Mouse (Mus musculus) CH12.LX (cell line): ENCODE measurements around the gene Tmem178b. TPM values are rescaled to one million over a fixed set of nuclear protein-coding genes. Genes with fewer than 3 reads are reported as not detected.

Experiments
- DNase-seq: peaks from one replicate; pipeline ENCODE4 v3.0.0-alpha.2; 2013; ENCODE audit errors: extremely low read depth
- H3K27ac ChIP-seq: 2 replicates; pipeline ENCODE4 v1.5.1; 2012; ENCODE audit warnings: low read depth, mild to moderate bottlenecking, control low read depth, moderate library complexity; ENCODE audit not compliant: insufficient read depth
- H3K27me3 ChIP-seq: replicated peaks from 2 replicates; pipeline ENCODE3; 2012; ENCODE audit warnings: inconsistent platforms
- H3K36me3 ChIP-seq, 2 experiments: replicated peaks in 1 of 2; 2 replicates each; pipeline versions ENCODE3 to v1.6.1; 2012; ENCODE audit warnings: inconsistent platforms in 1 of 2, low read length in 1 of 2, mild to moderate bottlenecking in 1 of 2, mixed read lengths in 1 of 2, moderate library complexity in 1 of 2; ENCODE audit not compliant: control insufficient read depth in 1 of 2, insufficient read depth in 1 of 2
- H3K4me1 ChIP-seq, 2 experiments: 2 replicates each; pipeline ENCODE4 v1.6.1; 2012; ENCODE audit warnings: inconsistent platforms in 1 of 2, moderate library complexity in 1 of 2; ENCODE audit not compliant: insufficient read depth in 2 of 2, control insufficient read depth in 1 of 2
- H3K4me2 ChIP-seq: 2 replicates; pipeline ENCODE4 v1.6.1; 2012; ENCODE audit warnings: low read depth, mild to moderate bottlenecking, control low read depth; ENCODE audit not compliant: poor library complexity, insufficient read depth, severe bottlenecking
- H3K4me3 ChIP-seq, 3 experiments: fragments of 150-350 bp in 1 of 3; sonication (generic) in 1 of 3; replicated peaks in 1 of 3; 2 replicates each; pipeline versions ENCODE3 to v1.5.1; 2011 to 2012; ENCODE audit warnings: low read depth in 2 of 3, low read length in 2 of 3, mild to moderate bottlenecking in 2 of 3, moderate library complexity in 2 of 3, control low read depth in 1 of 3, improper control_type of control experiment in 1 of 3, inconsistent platforms in 1 of 3, mixed read lengths in 1 of 3; ENCODE audit not compliant: poor library complexity in 1 of 3
- H3K79me2 ChIP-seq: replicated peaks from 2 replicates; pipeline ENCODE4 v1.6.1; 2012; ENCODE audit warnings: mild to moderate bottlenecking, moderate library complexity; ENCODE audit not compliant: control insufficient read depth, poor library complexity, insufficient read depth, severe bottlenecking; ENCODE audit errors: extremely low read depth
- H3K9ac ChIP-seq: 2 replicates; pipeline ENCODE4 v1.6.1; 2012; ENCODE audit warnings: low read depth, mild to moderate bottlenecking, control low read depth, moderate library complexity; ENCODE audit not compliant: insufficient read depth
- H3K9me3 ChIP-seq: replicated peaks from 2 replicates; pipeline ENCODE3; 2012; ENCODE audit warnings: low read length, inconsistent platforms, mixed read lengths
- CTCF ChIP-seq, 2 experiments: IDR thresholded peaks in 1 of 2; conservative IDR thresholded peaks in 1 of 2; 2 replicates each; pipeline ENCODE4 v1.5.1; 2011 to 2012; ENCODE audit warnings: low read depth in 2 of 2, low read length in 2 of 2, improper control_type of control experiment in 1 of 2, inconsistent platforms in 1 of 2, mild to moderate bottlenecking in 1 of 2, moderate library complexity in 1 of 2
- E2F4 ChIP-seq: IDR thresholded peaks from 2 replicates; pipeline ENCODE4 v1.6.1; 2011; ENCODE audit warnings: low read depth, low read length, improper control_type of control experiment; ENCODE audit not compliant: insufficient replicate concordance
- EP300 ChIP-seq: IDR thresholded peaks from 2 replicates; pipeline ENCODE4 v1.6.1; 2011; ENCODE audit warnings: low read length, improper control_type of control experiment
- ETS1 ChIP-seq: conservative IDR thresholded peaks from 2 replicates; pipeline ENCODE4 v1.6.1; 2012; ENCODE audit warnings: low read depth, mild to moderate bottlenecking, inconsistent platforms, low read length, improper control_type of control experiment, moderate library complexity
- HCFC1 ChIP-seq: IDR thresholded peaks from 2 replicates; pipeline ENCODE4 v1.6.1; 2012; ENCODE audit warnings: low read depth, mild to moderate bottlenecking, inconsistent platforms, low read length, improper control_type of control experiment
- IRF4 ChIP-seq: IDR thresholded peaks from 2 replicates; pipeline ENCODE4 v1.6.1; 2014; ENCODE audit warnings: low read depth, mild to moderate bottlenecking, inconsistent platforms, low read length, improper control_type of control experiment
- JUN ChIP-seq: IDR thresholded peaks from 2 replicates; pipeline ENCODE4 v1.6.1; 2011; ENCODE audit warnings: low read depth, mild to moderate bottlenecking, low read length, improper control_type of control experiment, moderate library complexity; ENCODE audit not compliant: insufficient read depth
- KAT2A ChIP-seq: IDR thresholded peaks from 2 replicates; pipeline ENCODE4 v1.6.1; 2012; ENCODE audit warnings: low read length, improper control_type of control experiment, inconsistent platforms; ENCODE audit not compliant: insufficient replicate concordance
- MAZ ChIP-seq: IDR thresholded peaks from 2 replicates; pipeline ENCODE4 v1.6.1; 2012; ENCODE audit warnings: low read depth, mild to moderate bottlenecking, inconsistent platforms, low read length, improper control_type of control experiment, moderate library complexity
- MEF2A ChIP-seq: IDR thresholded peaks from 2 replicates; pipeline ENCODE4 v1.6.1; 2014; ENCODE audit warnings: low read depth, mild to moderate bottlenecking, inconsistent platforms, low read length, improper control_type of control experiment, borderline replicate concordance
- NRF1 ChIP-seq: IDR thresholded peaks from 2 replicates; pipeline ENCODE4 v1.6.1; 2014; ENCODE audit warnings: low read depth, mild to moderate bottlenecking, inconsistent platforms, low read length, improper control_type of control experiment, moderate library complexity
- PAX5 ChIP-seq: IDR thresholded peaks from 2 replicates; pipeline ENCODE4 v1.6.1; 2012; ENCODE audit warnings: low read length, inconsistent platforms, mixed read lengths
- POLR2A ChIP-seq: IDR thresholded peaks from 2 replicates; pipeline ENCODE4 v1.6.1; 2011; ENCODE audit warnings: low read depth, mild to moderate bottlenecking, improper control_type of control experiment, low read length
- POLR2AphosphoS2 ChIP-seq: IDR thresholded peaks from 2 replicates; pipeline ENCODE4 v1.6.1; 2011; ENCODE audit warnings: low read depth, low read length, improper control_type of control experiment
- SMC3 ChIP-seq: IDR thresholded peaks from 2 replicates; pipeline ENCODE4 v1.6.1; 2011; ENCODE audit warnings: low read depth, low read length, improper control_type of control experiment
- TBP ChIP-seq: conservative IDR thresholded peaks from 2 replicates; pipeline ENCODE4 v1.6.1; 2011; ENCODE audit warnings: low read depth, low read length, improper control_type of control experiment
- TCF12 ChIP-seq: IDR thresholded peaks from 2 replicates; pipeline ENCODE4 v1.6.1; 2014; ENCODE audit warnings: low read depth, mild to moderate bottlenecking, inconsistent platforms, low read length, improper control_type of control experiment
- USF1 ChIP-seq: IDR thresholded peaks from 2 replicates; pipeline ENCODE4 v1.6.1; 2014; ENCODE audit warnings: low read depth, mild to moderate bottlenecking, inconsistent platforms, low read length, improper control_type of control experiment
- USF2 ChIP-seq: conservative IDR thresholded peaks from 2 replicates; pipeline ENCODE4 v1.6.1; 2011; ENCODE audit warnings: low read depth, low read length, improper control_type of control experiment
- ZC3H11A ChIP-seq: IDR thresholded peaks from 2 replicates; pipeline ENCODE4 v1.6.1; 2012; ENCODE audit warnings: low read depth, mild to moderate bottlenecking, inconsistent platforms, low read length, improper control_type of control experiment
- ZKSCAN1 ChIP-seq: IDR thresholded peaks from 2 replicates; pipeline ENCODE4 v1.6.1; 2012; ENCODE audit warnings: low read depth, inconsistent platforms, low read length, improper control_type of control experiment, borderline replicate concordance
- ZMIZ1 ChIP-seq: IDR thresholded peaks from 2 replicates; pipeline ENCODE4 v1.6.1; 2012; ENCODE audit warnings: low read depth, mild to moderate bottlenecking, inconsistent platforms, low read length, improper control_type of control experiment
- dilution Hi-C: fragments of 300-500 bp; cut with MboI; formaldehyde crosslinking; loops from 2 replicates; pipeline ENCODE4 v1.14.3; 2020; ENCODE audit warnings: low sequenced_read_pairs; ENCODE audit not compliant: extremely low pct_unique_long_range_greater_than_20kb, extremely low pct_ligation_motif_present
- in situ Hi-C: fragments of 300-500 bp; cut with MboI; formaldehyde crosslinking; loops from 3 replicates; pipeline ENCODE4 v1.14.3; 2019; ENCODE audit warnings: low sequenced_read_pairs, low pct_ligation_motif_present, low pct_unique_long_range_greater_than_20kb, mixed read lengths
- polyA plus RNA-seq: library from polyadenylated mRNA; unstranded; fragments of >175 nt; gene quantifications from 2 replicates; pipeline ENCODE4 v1.2.1, GENCODE M21; 2012; ENCODE audit warnings: low read depth; ENCODE audit not compliant: insufficient read length
- total RNA-seq, 2 experiments: library from RNA; depleted of rRNA; stranded (reverse); fragments of 300-350 nt in 1 of 2; fragments of >200 nt in 1 of 2; gene quantifications; 2 replicates each; pipeline ENCODE4 v1.2.3; 2012 to 2014

Gene Tmem178b
- total and polyA plus RNA-seq, 3 experiments = not detected

DNA sequence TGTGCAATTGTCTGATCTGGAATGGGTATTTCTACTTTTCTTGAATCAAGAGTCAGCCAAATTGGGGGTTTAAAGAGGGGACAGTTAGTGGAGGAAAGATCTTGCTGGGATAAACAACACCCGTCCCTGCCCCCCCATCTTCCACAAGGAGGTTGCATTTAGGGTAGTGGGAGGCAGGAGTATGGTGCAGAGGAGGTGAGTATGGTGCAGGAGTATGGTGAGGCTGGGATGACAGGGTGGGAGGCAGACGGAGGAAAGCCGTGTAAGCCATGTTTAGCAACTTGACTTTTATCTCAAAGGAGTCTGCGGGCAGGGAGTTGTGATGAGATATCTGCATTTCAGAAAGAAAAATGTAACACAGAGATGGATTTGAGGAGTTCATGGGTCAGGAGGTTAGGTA is 73.5 kb downstream of the Tmem178b start:
- no peak for TF ChIP-seq MAZ
- TF ChIP-seq TBP = no peak
- TF ChIP-seq NRF1 = no peak
- no peak for TF ChIP-seq KAT2A
- no peak for TF ChIP-seq ZKSCAN1
- no peak for TF ChIP-seq ZMIZ1
- no peak for TF ChIP-seq POLR2A
- TF ChIP-seq HCFC1 = no peak
- TF ChIP-seq TCF12 = no peak
- no peak for TF ChIP-seq ETS1
- no peak for TF ChIP-seq PAX5
- TF ChIP-seq SMC3 = no peak
- TF ChIP-seq JUN = no peak
- TF ChIP-seq USF2 = no peak
- TF ChIP-seq IRF4 = no peak
- no peak for TF ChIP-seq E2F4
- TF ChIP-seq USF1 = no peak
- dilution Hi-C loops = no loop called here
- DNase-seq = no peak
- H3K27ac ChIP-seq = no peak overlapping the region
- H3K27me3 ChIP-seq = peaks cover 1% of the 10 kb centered on the region
- no peak overlapping the region for H3K9ac ChIP-seq
- H3K4me1 ChIP-seq = no peaks in the 10 kb centered on the region
- H3K79me2 ChIP-seq = no peaks in the 10 kb centered on the region
- no peaks in the 10 kb centered on the region for H3K9me3 ChIP-seq
- no peak overlapping the region for H3K4me3 ChIP-seq
- in situ Hi-C loops = no loop called here
- no peaks in the 10 kb centered on the region for H3K36me3 ChIP-seq
- no peak overlapping the region for H3K4me2 ChIP-seq

GRCm38 (mm10) chr6:39953951-39954350 is 80.9 kb downstream of the Tmem178b start:
- no peak for TF ChIP-seq ZMIZ1
- TF ChIP-seq EP300 = no peak
- TF ChIP-seq CTCF (conservative IDR thresholded peaks at IDR 0.05 in 1 of 2, IDR thresholded peaks at IDR 0.05 in 1 of 2; ENCODE audit: low read depth in 2 of 2, low read length in 2 of 2) = no peak
- TF ChIP-seq MEF2A = no peak
- TF ChIP-seq TBP = no peak
- TF ChIP-seq ZC3H11A = no peak
- TF ChIP-seq KAT2A = no peak
- no peak for TF ChIP-seq E2F4
- no peak for TF ChIP-seq USF2
- TF ChIP-seq POLR2AphosphoS2 = no peak
- TF ChIP-seq PAX5 = no peak
- no peak overlapping the region for H3K9ac ChIP-seq
- H3K4me1 ChIP-seq = no peaks in the 10 kb centered on the region
- H3K79me2 ChIP-seq = no peaks in the 10 kb centered on the region
- H3K27me3 ChIP-seq = peaks cover 1% of the 10 kb centered on the region
- in situ Hi-C loops (no loop called here), dilution Hi-C loops (no loop called here)
- DNase-seq = no peak
- H3K4me3 ChIP-seq = no peak overlapping the region
- no peaks in the 10 kb centered on the region for H3K9me3 ChIP-seq
- no peaks in the 10 kb centered on the region for H3K36me3 ChIP-seq
- H3K27ac ChIP-seq = no peak overlapping the region
- no peak overlapping the region for H3K4me2 ChIP-seq
